Mouse (Mus musculus): Measurements from ENCODE around the gene Hist1h3b. TPM values are rescaled to one million over a fixed set of nuclear protein-coding genes. Genes with fewer than 3 reads are reported as not detected.

Gene Hist1h3b
- polyA plus RNA-seq, 1 experiment: not detected

GRCm38 (mm10) chr13:23799405-23799804 is 47.3 kb downstream of the Hist1h3b start:
- no peaks in the 10 kb centered on the region for H3K4me1 ChIP-seq (ENCODE audit: control insufficient read depth, insufficient read depth, low read length)
- H3K4me3 ChIP-seq (replicated peaks; ENCODE audit: insufficient read depth, low read depth, low read length): no peak overlapping the region
- no peaks in the 10 kb centered on the region for H3K27me3 ChIP-seq (ENCODE audit: control insufficient read depth, insufficient read depth, low read length)
- TF ChIP-seq POLR2A (IDR thresholded peaks at IDR 0.05; ENCODE audit: borderline replicate concordance, insufficient read depth, low read length): no peak
- no peak for TF ChIP-seq CTCF (IDR thresholded peaks at IDR 0.05; ENCODE audit: borderline replicate concordance, insufficient read depth, low read depth, low read length)
- no peak overlapping the region for H3K27ac ChIP-seq (ENCODE audit: insufficient read depth, low read length)
- no peak for DNase-seq
- WGBS: 82% methylated on average over 5 of the region's 5 CpGs

Other genes starting within 250 kb of the Hist1h3b start
- 33.0 and 35.8 TPM in 2 replicates for gene Hist1h4h, start 221.2 kb upstream of the Hist1h3b start, polyA plus RNA-seq (2012; rRNA removed)
- 0.60 and 2.4 TPM in 2 replicates for gene Hist1h2af, start 218.4 kb upstream of the Hist1h3b start, polyA plus RNA-seq (2012; rRNA removed)
- 0.29 TPM in 1 of 2 replicates, not detected in the other for gene Hist1h3g, start 216.8 kb upstream of the Hist1h3b start, polyA plus RNA-seq (2012; rRNA removed)
- gene Hist1h2bh, start 208.9 kb upstream of the Hist1h3b start, polyA plus RNA-seq (2012; rRNA removed): 0.33 and 0.34 TPM in 2 replicates
- 0.32 and 0.33 TPM in 2 replicates for gene Hist1h3f, start 208.2 kb upstream of the Hist1h3b start, polyA plus RNA-seq (2012; rRNA removed)
- 4.7 and 7.0 TPM in 2 replicates for gene Hist1h4f, start 200.6 kb upstream of the Hist1h3b start, polyA plus RNA-seq (2012; rRNA removed)
- gene Hist1h1d, start 199.0 kb upstream of the Hist1h3b start, polyA plus RNA-seq (2012; rRNA removed): 0.05 and 0.14 TPM in 2 replicates
- 1.5 and 3.2 TPM in 2 replicates for gene Hist1h3e, start 189.9 kb upstream of the Hist1h3b start, polyA plus RNA-seq (2012; rRNA removed)
- 0.33 and 0.60 TPM in 2 replicates for gene Hist1h2ae, start 181.0 kb upstream of the Hist1h3b start, polyA plus RNA-seq (2012; rRNA removed)
- gene Hist1h2bg, start 180.9 kb upstream of the Hist1h3b start, polyA plus RNA-seq (2012; rRNA removed): 7.3 and 9.3 TPM in 2 replicates
- gene Hist1h2bf, start 178.1 kb upstream of the Hist1h3b start, polyA plus RNA-seq (2012; rRNA removed): 0.65 and 0.98 TPM in 2 replicates
- 1.2 and 1.9 TPM in 2 replicates for gene Hist1h2ad, start 177.9 kb upstream of the Hist1h3b start, polyA plus RNA-seq (2012; rRNA removed)
- gene Hist1h3d, start 176.5 kb upstream of the Hist1h3b start, polyA plus RNA-seq (2012; rRNA removed): 2.0 and 2.8 TPM in 2 replicates
- gene Hist1h4d, start 170.7 kb upstream of the Hist1h3b start, polyA plus RNA-seq (2012; rRNA removed): 5.8 and 8.0 TPM in 2 replicates
- gene Hist1h2be, start 131.1 kb upstream of the Hist1h3b start, polyA plus RNA-seq (2012; rRNA removed): 4.2 and 5.5 TPM in 2 replicates
- 4.1 and 6.1 TPM in 2 replicates for gene Hist1h1e, start 129.7 kb upstream of the Hist1h3b start, polyA plus RNA-seq (2012; rRNA removed)
- 0.85 and 1.1 TPM in 2 replicates for gene Hist1h2ac, start 68.3 kb upstream of the Hist1h3b start, polyA plus RNA-seq (2012; rRNA removed)
- 109 and 119 TPM in 2 replicates for gene Hist1h2bc, start 68.1 kb upstream of the Hist1h3b start, polyA plus RNA-seq (2012; rRNA removed)
- gene Hist1h1t, start 56.5 kb upstream of the Hist1h3b start, polyA plus RNA-seq (2012; rRNA removed): not detected in 2 replicates
- gene Hist1h4c, start 53.8 kb upstream of the Hist1h3b start, polyA plus RNA-seq (2012; rRNA removed): 5.8 and 9.1 TPM in 2 replicates
- 6.2 and 7.1 TPM in 2 replicates for gene Hfe, start 41.4 kb upstream of the Hist1h3b start, polyA plus RNA-seq (2012; rRNA removed)
- gene Hist1h1c, start 13.5 kb upstream of the Hist1h3b start, polyA plus RNA-seq (2012; rRNA removed): 34.6 and 42.8 TPM in 2 replicates
- gene Hist1h3c, start 6.7 kb upstream of the Hist1h3b start, polyA plus RNA-seq (2012; rRNA removed): 0.23 and 0.30 TPM in 2 replicates
- 0.56 and 0.97 TPM in 2 replicates for gene Hist1h2bb, start 5.5 kb upstream of the Hist1h3b start, polyA plus RNA-seq (2012; rRNA removed)
- gene Hist1h2ab, start 1.1 kb upstream of the Hist1h3b start, polyA plus RNA-seq (2012; rRNA removed): 1.1 TPM in 1 of 2 replicates, not detected in the other
- 4.8 and 5.4 TPM in 2 replicates for gene Hist1h4b, start 4.7 kb downstream of the Hist1h3b start, polyA plus RNA-seq (2012; rRNA removed)
- 3.5 and 4.7 TPM in 2 replicates for gene Hist1h4a, start 9.0 kb downstream of the Hist1h3b start, polyA plus RNA-seq (2012; rRNA removed)
- gene Hist1h3a, start 10.1 kb downstream of the Hist1h3b start, polyA plus RNA-seq (2012; rRNA removed): 0.43 and 1.2 TPM in 2 replicates
- gene Hist1h1a, start 11.4 kb downstream of the Hist1h3b start, polyA plus RNA-seq (2012; rRNA removed): 0.52 TPM in 1 of 2 replicates, not detected in the other
- gene Trim38, start 17.6 kb downstream of the Hist1h3b start, polyA plus RNA-seq (2012; rRNA removed): 0.08 and 0.10 TPM in 2 replicates
- not detected in 2 replicates for gene Slc17a2, start 54.7 kb downstream of the Hist1h3b start, polyA plus RNA-seq (2012; rRNA removed)
- 0.02 TPM in 1 of 2 replicates, not detected in the other for gene Slc17a3, start 87.2 kb downstream of the Hist1h3b start, polyA plus RNA-seq (2012; rRNA removed)
- gene Slc17a1, start 115.5 kb downstream of the Hist1h3b start, polyA plus RNA-seq (2012; rRNA removed): not detected in 2 replicates
- gene Slc17a4, start 162.7 kb downstream of the Hist1h3b start, polyA plus RNA-seq (2012; rRNA removed): not detected in 2 replicates
- not detected in 2 replicates for gene Hist1h2ba, start 181.9 kb downstream of the Hist1h3b start, polyA plus RNA-seq (2012; rRNA removed)
- not detected in 2 replicates for gene Hist1h2aa, start 182.2 kb downstream of the Hist1h3b start, polyA plus RNA-seq (2012; rRNA removed)
- 0.11 and 0.21 TPM in 2 replicates for gene Scgn, start 238.9 kb downstream of the Hist1h3b start, polyA plus RNA-seq (2012; rRNA removed)